Mouse (Mus musculus) ES-E14 (cell line): Measurements from ENCODE around the gene Cyp17a1.

Experiments
- CHD2 ChIP-seq: IDR thresholded peaks from 2 replicates; pipeline ENCODE4 v1.6.1; 2014; ENCODE audit warnings: mild to moderate bottlenecking, low read depth, low read length, inconsistent platforms
- HCFC1 ChIP-seq: IDR thresholded peaks from 2 replicates; pipeline ENCODE4 v1.6.1; 2012; ENCODE audit warnings: low read length, inconsistent platforms, borderline replicate concordance; ENCODE audit not compliant: insufficient read depth

- TF ChIP-seq HCFC1 (no peak), CHD2 (no peak)
These were observed 6.9 kb upstream of the Cyp17a1 start for GRCm38 (mm10) chr19:46679720-46680383.
